Mouse (Mus musculus) thymus, adult 2 months (tissue): ENCODE results near the gene Clybl. TPM values are rescaled to one million over a fixed set of nuclear protein-coding genes. Genes with fewer than 3 reads are reported as not detected.

Experiments used
- DNase-seq: peaks from one replicate; pipeline ENCODE4 v3.0.0; 2021
- H3K27ac ChIP-seq: fragments of 200-500 bp; 2 replicates; pipeline ENCODE4 v1.5.1; 2012; ENCODE audit warnings: low read length, control low read depth; ENCODE audit not compliant: control insufficient read depth, insufficient read depth
- H3K27me3 ChIP-seq: fragments of 200-500 bp; 2 replicates; pipeline ENCODE4 v1.6.1; 2012; ENCODE audit warnings: mild to moderate bottlenecking, low read length, moderate library complexity, mixed read lengths; ENCODE audit not compliant: control insufficient read depth, insufficient read depth
- H3K36me3 ChIP-seq: fragments of 200-500 bp; 2 replicates; pipeline ENCODE4 v1.6.1; 2012; ENCODE audit warnings: mild to moderate bottlenecking, low read length, moderate library complexity; ENCODE audit not compliant: control insufficient read depth, insufficient read depth
- H3K4me1 ChIP-seq: fragments of 200-500 bp; replicated peaks from 2 replicates; pipeline ENCODE4 v1.6.1; 2012; ENCODE audit warnings: low read length; ENCODE audit not compliant: control insufficient read depth, insufficient read depth
- H3K4me3 ChIP-seq: fragments of 200-500 bp; 2 replicates; pipeline ENCODE4 v1.5.1; 2012; ENCODE audit warnings: mild to moderate bottlenecking, low read length, control low read depth, moderate library complexity; ENCODE audit not compliant: control insufficient read depth, insufficient read depth
- CTCF ChIP-seq: fragments of 200-500 bp; IDR thresholded peaks from 2 replicates; pipeline ENCODE4 v1.5.1; 2012; ENCODE audit warnings: mild to moderate bottlenecking, control low read depth, low read length, moderate library complexity, borderline replicate concordance; ENCODE audit not compliant: control insufficient read depth, poor library complexity, insufficient read depth; ENCODE audit errors: extremely low read depth
- POLR2A ChIP-seq: fragments of 200-500 bp; IDR thresholded peaks from 2 replicates; pipeline ENCODE4 v1.6.1; 2012; ENCODE audit warnings: mild to moderate bottlenecking, low read length, control low read depth, moderate library complexity; ENCODE audit not compliant: control insufficient read depth, poor library complexity, insufficient read depth; ENCODE audit errors: extremely low read depth
- WGBS: fragments of 180-500 bp; shearing (Covaris S2); methylation state at CpG from one replicate; pipeline ENCODE4 v1.1.7; 2018; 5-methylcytosine and 5-hydroxymethylcytosine counted together
- polyA plus RNA-seq: library from polyadenylated mRNA; depleted of rRNA; stranded (reverse); fragments of >200 nt; gene quantifications from 2 replicates; pipeline ENCODE4 v1.2.3, GENCODE M21; 2012

Clybl gene
- polyA plus RNA-seq, 1 experiment, result 5.5 TPM

DNA sequence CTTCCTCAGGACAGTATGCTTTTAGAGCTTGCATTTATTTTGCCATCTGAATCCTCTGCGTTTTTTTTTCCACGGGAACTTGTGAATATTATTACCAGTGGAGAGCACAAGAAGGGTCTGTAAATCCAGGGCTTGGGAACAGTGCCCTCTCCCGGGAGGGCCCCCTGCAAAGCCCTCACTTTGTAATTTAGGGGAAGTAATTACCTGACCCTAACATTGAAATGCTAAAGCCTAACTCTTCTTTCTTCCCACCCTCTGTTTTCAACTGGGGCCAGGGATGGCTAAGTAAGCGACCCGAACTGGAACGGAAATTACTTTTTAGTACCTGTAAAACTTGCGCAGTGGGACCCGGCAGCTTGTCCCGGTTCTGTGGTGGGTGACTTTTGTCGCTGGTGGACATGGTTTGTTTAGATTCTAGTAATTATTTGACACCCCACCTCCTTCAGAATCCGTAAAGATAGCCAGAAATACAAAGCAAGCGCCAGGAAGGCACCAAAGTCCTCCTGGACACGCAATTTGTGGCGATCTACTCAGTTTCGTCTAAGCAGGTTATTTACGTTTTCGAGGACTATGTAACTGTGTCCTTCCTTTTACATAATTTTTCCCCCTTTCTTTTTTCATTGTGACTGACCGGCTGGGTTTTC lies 224.5 kb downstream of the Clybl start:
- no peak for DNase-seq
- H3K4me3 ChIP-seq, result no peak overlapping the region
- TF ChIP-seq POLR2A (no peak), CTCF (no peak)
- WGBS, result 5% methylated on average over 18 of the region's 18 CpGs
- H3K27ac ChIP-seq, result no peak overlapping the region
- no peaks in the 10 kb centered on the region for H3K36me3 ChIP-seq
- peaks cover 4% of the 10 kb centered on the region; the same call in 1 of the 2 replicates for H3K4me1 ChIP-seq
- H3K27me3 ChIP-seq, result peaks cover 12% of the 10 kb centered on the region

GRCm38 (mm10) chr14:122406541-122407219 lies 225.2 kb downstream of the Clybl start:
- no peak overlapping the region for H3K27ac ChIP-seq
- no peak overlapping the region for H3K4me3 ChIP-seq
- TF ChIP-seq POLR2A, result no peak
- no peak for TF ChIP-seq CTCF
- 4% methylated on average over 58 of the region's 58 CpGs for WGBS
- DNase-seq, result no peak
- H3K36me3 ChIP-seq, result no peaks in the 10 kb centered on the region
- H3K27me3 ChIP-seq, result peaks cover 12% of the 10 kb centered on the region
- peaks cover 4% of the 10 kb centered on the region; the same call in 1 of the 2 replicates for H3K4me1 ChIP-seq

GRCm38 (mm10) chr14:122412841-122413541 lies 231.5 kb downstream of the Clybl start:
- no peak for TF ChIP-seq CTCF
- TF ChIP-seq POLR2A, result no peak
- Histone ChIP-seq H3K36me3 (no peaks in the 10 kb centered on the region), H3K27ac (no peak overlapping the region), H3K4me3 (no peak overlapping the region), H3K4me1 (no peaks in the 10 kb centered on the region), H3K27me3 (no peaks in the 10 kb centered on the region)
- WGBS, result 90% methylated on average over 2 of the region's 2 CpGs
- DNase-seq, result no peak

DNA sequence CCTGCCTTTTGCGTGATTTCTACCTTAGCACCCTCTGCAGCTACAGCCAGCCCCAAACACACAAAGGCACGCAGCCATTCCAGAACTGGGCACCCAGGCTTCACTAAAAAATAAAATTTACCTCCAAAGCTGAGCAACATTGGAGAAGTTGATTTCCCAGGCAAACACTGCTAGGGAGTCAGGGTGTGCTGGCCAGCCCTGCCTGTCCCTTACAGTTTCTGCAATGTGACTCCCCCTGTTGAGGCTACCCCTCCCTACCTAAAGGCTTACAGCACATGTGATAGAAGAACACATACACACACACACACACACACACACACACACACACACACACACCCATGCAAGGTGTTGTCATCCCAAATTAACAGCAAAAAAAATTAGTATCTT lies 232.0 kb downstream of the Clybl start:
- Histone ChIP-seq H3K36me3 (no peaks in the 10 kb centered on the region), H3K4me1 (no peaks in the 10 kb centered on the region), H3K27me3 (no peaks in the 10 kb centered on the region), H3K27ac (no peak overlapping the region), H3K4me3 (no peak overlapping the region)
- DNase-seq, result no peak
- 90% methylated on average over 2 of the region's 2 CpGs for WGBS
- TF ChIP-seq CTCF, result no peak
- TF ChIP-seq POLR2A, result no peak

- WGBS, result 97% methylated on average over 2 of the region's 2 CpGs
- H3K4me3 ChIP-seq, result no peak overlapping the region
- no peaks in the 10 kb centered on the region for H3K27me3 ChIP-seq
- H3K4me1 ChIP-seq, result no peaks in the 10 kb centered on the region
- H3K27ac ChIP-seq, result no peak overlapping the region
- DNase-seq, result no peak
- TF ChIP-seq POLR2A (no peak), CTCF (no peak)
- no peaks in the 10 kb centered on the region for H3K36me3 ChIP-seq
These were observed 233.3 kb downstream of the Clybl start for GRCm38 (mm10) chr14:122414786-122415185.

GRCm38 (mm10) chr14:122416166-122416771 lies 234.8 kb downstream of the Clybl start:
- no peak for DNase-seq
- no peak overlapping the region for H3K4me3 ChIP-seq
- no peaks in the 10 kb centered on the region for H3K27me3 ChIP-seq
- TF ChIP-seq CTCF (no peak), POLR2A (no peak)
- H3K36me3 ChIP-seq, result no peaks in the 10 kb centered on the region
- H3K4me1 ChIP-seq, result no peaks in the 10 kb centered on the region
- H3K27ac ChIP-seq, result no peak overlapping the region
- 80% methylated on average over 4 of the region's 4 CpGs for WGBS
